Mouse (Mus musculus) A20 (cell line): ENCODE measurements around the gene Pigyl.

Experiments
- DNase-seq: peaks from one replicate; pipeline ENCODE4 v3.0.0-alpha.2; 2011; ENCODE audit warnings: low read depth, low spot score

Gene Pigyl

DNA sequence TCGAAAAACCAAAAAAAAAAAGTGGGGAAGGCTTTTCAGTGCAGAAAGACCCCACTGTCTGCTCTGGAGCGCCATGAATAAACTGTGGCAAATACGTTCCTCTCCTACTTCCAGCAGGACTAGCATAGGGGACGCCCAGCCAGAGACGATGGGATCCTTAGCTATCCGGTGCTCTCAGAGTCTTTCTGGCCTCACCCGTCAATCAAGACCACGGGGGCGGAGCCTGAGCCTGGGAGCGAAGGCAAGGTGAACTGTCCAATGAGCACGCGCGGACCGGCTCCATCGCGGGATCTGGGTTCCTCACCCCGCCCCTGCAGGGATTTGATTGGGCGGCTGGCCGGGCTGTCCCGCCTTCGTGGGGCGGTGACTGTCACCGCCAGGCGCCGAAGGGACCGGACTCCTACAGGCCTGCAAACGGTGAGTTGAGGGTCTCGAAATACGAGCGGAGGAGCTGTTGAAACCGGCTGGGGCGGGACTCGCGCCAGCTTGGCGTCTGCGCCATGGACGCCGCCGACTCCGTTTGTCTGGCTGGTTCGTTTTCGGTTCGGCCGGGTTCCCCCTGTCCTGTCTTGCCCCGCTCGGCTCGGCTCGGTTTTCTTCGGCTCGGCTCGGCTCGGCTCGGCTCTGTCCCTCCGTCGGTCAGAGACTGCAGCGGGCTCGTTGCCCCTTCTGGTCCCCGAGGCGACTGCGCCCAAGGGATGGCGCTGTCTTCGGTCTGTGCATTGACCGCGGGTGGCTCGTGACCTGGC lies at the start of gene Pigyl:
Gene Pigyl, plus strand, starts transcription at position 350 of the 749 bp plus-strand sequence.
- peak; percentile 94 for DNase-seq

- DNase-seq: no peak
These were observed 48.5 kb upstream of the Pigyl start for GRCm38 (mm10) chr9:22108194-22108593.

DNA sequence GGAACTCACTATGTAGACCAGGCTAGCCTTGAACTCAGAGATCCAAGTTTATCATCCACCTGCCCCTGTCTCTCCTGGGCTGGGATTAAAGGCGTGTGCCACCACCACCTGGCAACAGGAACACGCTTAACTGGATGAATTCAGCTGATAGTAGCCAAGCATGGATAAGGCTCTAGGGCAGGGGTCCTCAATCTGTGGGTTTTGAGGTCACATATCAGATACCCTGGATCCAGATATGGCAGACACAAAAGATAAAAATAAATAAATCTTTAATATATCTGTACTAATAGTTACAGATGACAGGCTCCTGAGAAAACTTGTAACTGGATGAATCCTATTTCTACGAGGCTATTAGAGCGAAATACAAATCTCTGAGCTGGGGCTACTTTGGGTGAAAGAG lies 41.0 kb upstream of the Pigyl start:
- no peak for DNase-seq

DNA sequence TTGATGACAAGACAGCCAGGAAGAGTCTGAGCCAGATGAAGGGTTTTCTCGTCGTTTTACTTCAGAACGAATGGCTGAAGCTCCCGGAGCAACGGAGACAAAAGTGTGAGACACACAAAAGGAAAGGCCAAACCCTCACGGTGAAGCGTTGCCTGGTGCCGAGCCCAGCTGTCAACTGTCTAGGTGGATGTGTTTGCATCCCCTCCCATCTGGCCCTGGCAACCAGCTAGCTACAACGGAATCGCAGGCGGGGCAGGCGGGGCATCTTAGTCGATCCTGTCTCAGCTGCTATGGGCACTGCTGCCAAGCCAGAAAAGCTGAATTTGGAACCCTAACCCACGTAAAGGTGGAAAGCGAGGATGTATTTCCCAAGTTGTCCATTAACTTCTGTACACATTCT lies 40.6 kb upstream of the Pigyl start:
- DNase-seq: no peak

GRCm38 (mm10) chr9:22116740-22117426 lies 39.8 kb upstream of the Pigyl start, which contains the start of gene Elof1:
Gene Elof1 (minus strand): TSS chr9:22117172.
- peak; percentile 91 for DNase-seq

GRCm38 (mm10) chr9:22117754-22118456 lies 38.7 kb upstream of the Pigyl start:
- DNase-seq: peak; percentile 84

DNA sequence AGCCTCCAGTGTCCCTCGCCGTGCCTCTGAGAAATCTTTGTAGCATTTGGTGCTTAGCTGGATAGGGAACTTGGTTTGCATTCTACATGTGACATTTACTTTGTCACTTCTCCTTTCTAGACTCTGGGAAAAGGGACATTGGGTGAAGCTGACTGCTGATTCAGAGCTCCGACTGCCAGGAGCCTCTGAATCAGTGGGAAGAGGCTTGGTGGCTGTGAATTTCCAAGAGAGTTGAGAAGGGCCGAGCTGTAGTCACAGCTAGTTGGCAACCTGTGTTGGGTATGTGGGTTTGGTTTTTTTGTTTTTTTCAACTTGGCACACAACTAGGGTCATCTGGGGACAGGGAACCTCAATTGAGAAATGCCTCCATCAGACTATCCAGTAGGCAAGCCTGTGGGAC lies 37.1 kb upstream of the Pigyl start:
- DNase-seq: no peak

GRCm38 (mm10) chr9:22121545-22121944 lies 35.1 kb upstream of the Pigyl start:
- no peak for DNase-seq

DNA sequence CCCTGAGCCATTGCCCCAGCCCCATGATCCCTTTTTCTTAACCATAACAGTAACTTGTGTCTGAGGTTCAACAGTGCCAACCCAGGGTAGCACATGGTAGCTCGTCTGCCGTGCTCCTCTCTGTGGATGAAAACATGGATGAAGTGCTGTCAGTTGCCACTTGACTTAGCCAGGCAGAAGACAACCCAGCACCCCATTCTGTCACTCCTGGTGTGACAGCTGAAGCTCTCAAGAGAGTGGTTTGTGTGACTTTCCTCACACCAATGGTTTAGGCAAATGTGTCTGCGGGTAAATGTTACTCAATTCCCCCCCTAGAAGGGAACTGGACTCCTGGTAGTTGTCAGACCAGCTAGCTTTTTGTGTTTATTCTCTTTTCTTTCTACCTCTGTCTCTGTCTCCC lies 34.6 kb upstream of the Pigyl start:
- peak; percentile 73 for DNase-seq

- DNase-seq: peak; percentile 85
These were observed 33.5 kb upstream of the Pigyl start for GRCm38 (mm10) chr9:22123069-22123609.

- DNase-seq: no peak
These were observed 32.5 kb upstream of the Pigyl start for GRCm38 (mm10) chr9:22124169-22124568.

GRCm38 (mm10) chr9:22125246-22126027 lies 31.2 kb upstream of the Pigyl start:
- DNase-seq: no peak

DNA sequence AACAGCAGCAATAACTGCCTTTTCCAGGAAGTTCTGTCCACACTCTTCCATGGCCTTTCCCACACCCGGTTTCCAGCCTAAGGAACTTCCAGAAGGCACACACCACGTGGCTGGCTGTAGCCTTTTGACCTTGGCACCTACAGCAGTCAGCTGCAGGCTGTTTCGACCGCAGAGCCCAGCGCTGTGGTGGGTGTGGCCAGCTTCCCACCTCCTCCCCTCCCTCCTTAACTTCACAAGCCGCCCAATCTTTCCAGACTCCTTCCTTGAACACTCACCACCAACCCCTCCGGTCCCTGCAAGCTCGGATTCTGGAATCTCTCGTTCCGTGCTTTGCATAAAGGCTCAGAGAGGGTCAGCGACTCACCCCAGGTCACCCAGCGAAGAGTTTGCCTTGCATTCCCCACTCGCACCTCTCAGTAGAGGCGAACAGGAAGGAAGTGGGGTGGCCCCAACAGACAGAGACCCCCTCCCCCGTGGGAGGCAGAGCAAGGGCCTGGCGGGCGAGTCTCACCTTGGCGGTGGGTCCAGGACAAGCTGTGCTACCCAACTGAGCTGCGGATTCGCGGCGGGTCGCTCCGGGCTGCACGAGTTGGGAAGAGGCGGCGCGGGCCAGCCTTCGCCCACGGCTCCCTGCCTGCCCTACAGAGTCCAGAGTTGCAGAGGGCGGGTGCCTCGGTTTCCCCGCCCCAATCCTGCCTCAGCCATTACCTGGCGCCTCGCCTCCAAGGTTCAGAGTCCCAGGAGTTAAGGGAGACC lies 25.2 kb upstream of the Pigyl start:
- DNase-seq: no peak

GRCm38 (mm10) chr9:22132220-22132619 lies 24.4 kb upstream of the Pigyl start:
- no peak for DNase-seq

DNA sequence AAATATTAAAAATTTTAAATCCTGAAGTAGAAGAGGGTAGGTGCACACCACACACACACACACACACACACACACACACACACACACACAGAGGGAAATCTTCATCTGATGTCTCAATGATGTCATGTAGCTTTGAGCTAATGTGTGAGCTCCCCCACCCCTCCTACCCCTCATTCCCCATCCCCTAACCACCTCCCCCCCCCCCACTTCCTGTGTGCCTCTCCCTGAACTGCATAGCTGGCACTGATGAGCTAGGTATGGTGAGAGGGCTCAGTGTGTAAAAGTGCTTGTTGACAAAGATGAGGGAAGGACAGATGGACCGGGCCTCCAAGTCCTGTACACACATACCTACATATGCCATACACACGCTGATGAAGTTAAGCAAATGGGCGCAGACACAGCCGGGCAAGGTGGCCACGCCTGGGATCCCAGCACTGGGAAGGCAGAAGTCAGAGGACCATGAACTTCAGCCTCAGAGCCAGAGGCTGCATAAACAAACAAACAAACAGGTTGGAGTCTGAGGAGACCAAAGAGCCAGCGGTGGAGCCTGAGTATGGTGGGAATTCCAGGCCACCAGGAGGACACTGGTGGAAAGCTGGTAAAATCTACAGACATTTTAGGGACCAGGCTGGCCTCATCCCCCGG lies 22.3 kb upstream of the Pigyl start:
- no peak for DNase-seq

GRCm38 (mm10) chr9:22134988-22135643 lies 21.5 kb upstream of the Pigyl start:
- no peak for DNase-seq

GRCm38 (mm10) chr9:22135644-22136390 lies 20.8 kb upstream of the Pigyl start, which contains the start of gene Acp5:
Gene Acp5 (minus strand): TSS chr9:22135711.
- DNase-seq: no peak

- no peak for DNase-seq
These were observed 19.7 kb upstream of the Pigyl start for GRCm38 (mm10) chr9:22136765-22137547.
